Mouse (Mus musculus) embryonic facial prominence, embryonic 13.5 days (tissue): ENCODE data around the gene Pten. TPM values are rescaled to one million over a fixed set of nuclear protein-coding genes. Genes with fewer than 3 reads are reported as not detected.

Experiments used
- ATAC-seq: fragments of 200-750 bp; cut with Nextera tagmentation; 2 replicates; pipeline ENCODE4 v1.8.0; 2017; ENCODE audit warnings: low read depth; ENCODE audit not compliant: insufficient number of reproducible peaks, insufficient read depth, low FRiP score, low TSS enrichment
- H3K27ac ChIP-seq: fragments of 300-500 bp; sonication (generic); 2 replicates; pipeline ENCODE4 v1.5.1; 2015; ENCODE audit warnings: moderate library complexity, mild to moderate bottlenecking, inconsistent platforms
- H3K27me3 ChIP-seq: fragments of 300-500 bp; sonication (generic); 2 replicates; pipeline ENCODE4 v1.6.1; 2015; ENCODE audit warnings: mild to moderate bottlenecking, inconsistent platforms
- H3K36me3 ChIP-seq: fragments of 300-500 bp; sonication (generic); 2 replicates; pipeline ENCODE4 v1.6.1; 2015; ENCODE audit warnings: mild to moderate bottlenecking, inconsistent platforms
- H3K4me1 ChIP-seq: fragments of 300-500 bp; sonication (generic); 2 replicates; pipeline ENCODE4 v1.6.1; 2015; ENCODE audit warnings: inconsistent platforms
- H3K4me2 ChIP-seq: fragments of 300-500 bp; sonication (generic); 2 replicates; pipeline ENCODE4 v1.6.1; 2015; ENCODE audit warnings: moderate library complexity, mild to moderate bottlenecking, inconsistent platforms
- H3K4me3 ChIP-seq: fragments of 300-500 bp; sonication (generic); 2 replicates; pipeline ENCODE4 v1.5.1; 2015; ENCODE audit warnings: mild to moderate bottlenecking, inconsistent platforms
- H3K9ac ChIP-seq: fragments of 300-500 bp; sonication (generic); 2 replicates; pipeline ENCODE4 v1.6.1; 2015; ENCODE audit warnings: mild to moderate bottlenecking, inconsistent platforms
- H3K9me3 ChIP-seq: fragments of 300-500 bp; sonication (generic); 2 replicates; pipeline ENCODE4 v1.6.1; 2016; ENCODE audit warnings: inconsistent platforms
- WGBS: fragments of 180-500 bp; shearing (Covaris S2); methylation state at CpG from one replicate; pipeline ENCODE4 v1.1.7; 2015; ENCODE audit warnings: mixed read lengths; 5-methylcytosine and 5-hydroxymethylcytosine counted together
- polyA plus RNA-seq: library from polyadenylated mRNA; unstranded; fragments of >200 nt; fragmentation: Nextera tagmentation; extraction: Ambion mirVana; gene quantifications from 2 replicates; pipeline ENCODE4 v1.2.1, GENCODE M21; 2015

The Pten gene
- polyA plus RNA-seq, 1 experiment from 2014 or later = 12.9 TPM

DNA sequence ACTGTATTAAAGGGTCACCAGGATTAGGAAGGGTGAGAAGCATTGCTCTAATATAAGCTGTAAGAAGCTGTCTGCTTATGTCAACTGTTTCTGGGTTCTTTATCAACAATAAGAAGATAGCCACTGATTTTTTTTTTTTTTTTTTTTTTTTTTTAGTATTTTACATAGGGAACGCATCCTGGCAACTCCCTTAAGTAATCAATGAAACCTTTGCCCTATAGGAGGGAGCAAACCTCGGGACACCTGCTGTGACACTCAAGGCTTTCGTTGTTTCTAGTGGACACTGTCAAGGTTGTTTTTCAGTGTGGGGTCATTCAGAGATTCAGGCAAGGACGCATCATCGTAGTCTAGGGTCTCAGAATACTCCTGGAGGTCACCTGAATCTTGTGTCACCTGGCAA, 111.3 kb downstream of the Pten start:
- Histone ChIP-seq H3K4me3 (no peak overlapping the region), H3K4me1 (peaks cover 16% of the 10 kb centered on the region), H3K9me3 (no peaks in the 10 kb centered on the region), H3K27me3 (peaks cover 3% of the 10 kb centered on the region; the same call in 1 of the 2 replicates), H3K27ac (no peak overlapping the region), H3K4me2 (no peak overlapping the region), H3K36me3 (no peaks in the 10 kb centered on the region), H3K9ac (no peak overlapping the region)
- 53% methylated on average over 5 of the region's 5 CpGs for WGBS
- no peak for ATAC-seq

DNA sequence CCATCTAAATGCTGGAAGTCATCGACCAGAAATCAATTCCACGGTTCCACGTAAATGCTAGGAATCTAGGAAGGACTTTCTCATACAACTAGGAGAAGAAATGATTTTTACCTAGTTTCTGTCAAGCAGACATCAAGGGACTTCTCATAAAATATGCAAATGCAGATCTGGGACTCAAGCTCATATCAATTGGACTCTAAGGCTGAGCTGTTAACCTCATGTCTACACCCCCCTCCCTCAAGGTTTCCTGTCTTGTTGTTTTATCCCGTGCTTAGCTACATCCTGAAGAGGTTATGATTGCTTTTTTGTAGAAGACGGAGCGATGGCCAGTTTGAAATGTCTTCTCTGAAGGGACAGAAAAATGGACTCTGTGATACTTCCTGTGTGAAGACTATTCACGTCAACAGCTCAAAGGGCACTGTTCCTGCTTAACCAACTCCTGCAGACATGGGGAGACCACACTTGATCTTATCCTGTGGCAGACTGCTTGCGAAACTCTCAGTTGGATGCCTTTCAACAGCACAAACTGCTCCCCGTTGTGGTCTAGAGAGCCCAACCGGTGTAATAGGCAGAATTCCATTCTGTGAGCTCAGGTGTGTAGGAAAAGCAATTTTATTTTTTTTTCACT, 111.9 kb downstream of the Pten start:
- H3K4me3 ChIP-seq = no peak overlapping the region

DNA sequence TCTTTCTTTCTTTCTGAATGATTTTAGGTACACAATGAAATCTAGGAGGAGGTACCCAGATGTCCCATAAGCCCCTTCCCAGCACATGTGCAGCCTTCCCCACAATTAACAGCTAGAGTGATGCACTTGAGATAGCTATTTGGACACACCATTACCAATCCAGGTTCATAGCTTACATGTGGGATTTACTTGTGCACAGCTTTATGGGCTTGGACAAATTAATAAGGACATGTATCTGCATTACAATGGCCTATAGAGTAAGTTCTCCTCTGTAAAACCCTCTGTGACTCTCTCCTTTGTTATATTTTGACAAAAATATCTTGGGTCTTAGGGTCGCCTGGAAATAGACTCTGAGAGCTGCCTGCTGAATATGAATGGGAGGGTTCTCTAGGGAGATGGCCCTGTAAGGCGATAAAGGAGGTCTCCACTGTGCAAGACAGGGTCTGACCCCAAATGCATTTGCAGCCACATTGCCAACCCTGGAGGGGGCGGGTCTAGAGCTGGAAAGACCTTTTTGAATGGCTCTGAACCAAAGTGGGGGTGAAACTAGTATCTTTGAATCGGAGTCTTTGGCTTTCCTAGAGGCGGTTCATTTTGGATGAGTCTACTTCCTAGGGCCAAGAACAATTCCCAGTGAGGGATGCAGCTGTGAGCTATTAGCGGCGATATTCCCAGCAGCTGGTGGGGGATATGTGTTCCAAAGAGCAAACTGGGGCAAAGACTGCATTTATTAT, 116.8 kb downstream of the Pten start:
- 40% methylated on average over 7 of the region's 7 CpGs for WGBS
- no peaks in the 10 kb centered on the region for H3K27me3 ChIP-seq
- peaks cover 8% of the 10 kb centered on the region for H3K4me1 ChIP-seq
- no peak overlapping the region for H3K4me2 ChIP-seq
- no peak overlapping the region for H3K4me3 ChIP-seq
- no peak for ATAC-seq
- H3K9me3 ChIP-seq = no peaks in the 10 kb centered on the region
- H3K36me3 ChIP-seq = no peaks in the 10 kb centered on the region
- no peak overlapping the region for H3K27ac ChIP-seq
- no peak overlapping the region for H3K9ac ChIP-seq

More for the DNA sequence above, 111.9 kb downstream of the Pten start:
- ATAC-seq = no peak
- Histone ChIP-seq H3K36me3 (no peaks in the 10 kb centered on the region), H3K4me1 (peaks cover 17% of the 10 kb centered on the region), H3K9me3 (no peaks in the 10 kb centered on the region), H3K4me2 (no peak overlapping the region), H3K27ac (no peak overlapping the region), H3K9ac (no peak overlapping the region), H3K27me3 (peaks cover 3% of the 10 kb centered on the region; the same call in 1 of the 2 replicates)
- 41% methylated on average over 10 of the region's 10 CpGs for WGBS

Other genes starting within 250 kb of the Pten start
- gene Papss2, start 161.7 kb upstream of the Pten start, polyA plus RNA-seq = 18.4 and 25.8 TPM in 2 replicates
- gene Atad1, start 17.7 kb upstream of the Pten start, polyA plus RNA-seq = 67.0 and 68.3 TPM in 2 replicates